Mouse (Mus musculus): ENCODE results near the gene Gsto2. TPM values are rescaled to one million over a fixed set of nuclear protein-coding genes. Genes with fewer than 3 reads are reported as not detected.

The Gsto2 gene
- polyA plus RNA-seq, 1 experiment from 2014 or later = 2.0 TPM

DNA sequence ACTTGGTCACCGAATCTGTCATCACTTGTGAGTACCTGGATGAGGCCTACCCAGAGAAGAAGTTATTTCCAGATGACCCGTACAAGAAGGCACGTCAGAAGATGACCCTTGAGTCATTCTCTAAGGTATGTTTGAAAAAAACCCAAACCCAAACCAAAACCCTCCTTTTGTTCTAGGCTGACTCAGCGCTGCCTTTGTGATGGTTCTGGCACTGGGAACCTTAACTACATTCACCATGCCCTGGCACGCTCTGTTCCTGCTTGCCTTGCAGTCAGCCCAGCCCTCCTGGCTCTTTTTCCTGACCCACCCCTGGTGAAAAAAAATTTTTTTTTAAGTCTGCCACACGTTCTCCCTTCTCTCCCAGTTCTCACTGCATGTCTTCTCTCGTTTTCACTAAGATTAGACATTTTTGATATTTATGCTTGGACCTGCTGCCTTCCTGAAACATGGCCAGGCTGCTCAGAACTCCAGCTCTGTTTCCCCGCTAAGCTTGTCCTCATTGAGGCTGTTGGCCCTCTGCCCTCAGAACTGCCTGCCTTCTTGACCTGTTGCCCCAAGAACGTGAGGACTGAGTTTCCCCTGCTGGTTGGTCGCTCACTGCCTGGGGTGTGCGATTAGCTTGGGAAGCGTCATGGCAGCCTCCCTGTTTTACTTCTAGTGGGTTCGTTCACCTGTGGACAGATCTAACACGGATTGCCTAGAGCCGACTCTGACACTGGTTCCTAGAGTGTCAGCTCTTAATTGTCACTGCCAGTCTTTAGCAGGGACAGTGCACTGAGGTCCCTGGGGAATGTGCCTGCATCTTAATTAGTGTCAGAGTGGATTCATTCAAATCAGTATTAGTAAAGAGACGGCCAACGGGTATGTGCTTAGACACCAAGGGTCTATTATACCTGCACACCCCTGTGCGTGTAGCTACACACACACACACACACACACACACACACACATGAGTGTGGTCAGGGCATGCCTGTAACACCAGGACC is 7.1 kb upstream of the Gsto2 start:
- no peak for TF ChIP-seq CTCF (IDR thresholded peaks at IDR 0.05)
- ChIA-PET CTCF (no interaction called here), POLR2A (interaction anchor here (0.7 kb wide), 1 partner anchor 418 kb away, joined by 3 read pairs; no protein-coding TSS in a partner anchor)
- ATAC-seq (no peak), DNase-seq (ENCODE audit: low read depth, low spot score) (no peak)
- H3K27me3 ChIP-seq = no peaks in the 10 kb centered on the region
- in situ Hi-C loops (cut with MboI; ENCODE audit: low pct_unique_long_range_greater_than_20kb) = no loop called here

DNA sequence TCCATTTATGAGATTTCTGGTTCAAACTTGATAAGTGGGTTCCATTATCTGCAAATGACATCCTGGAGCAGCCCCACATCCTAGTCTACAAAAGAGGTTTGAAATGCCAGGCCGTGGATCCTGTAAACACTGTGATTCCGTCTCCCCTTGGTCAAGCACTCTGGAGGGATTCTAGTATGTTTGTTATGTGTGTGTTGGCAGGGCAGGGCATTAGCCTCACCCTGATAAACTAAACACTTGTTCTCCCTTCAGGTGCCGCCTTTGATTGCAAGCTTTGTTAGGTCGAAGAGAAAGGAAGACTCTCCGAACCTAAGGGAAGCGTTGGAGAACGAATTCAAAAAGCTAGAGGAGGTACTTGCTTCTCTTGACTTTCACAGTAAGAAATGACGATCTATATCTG is 6.2 kb upstream of the Gsto2 start:
- H3K27me3 ChIP-seq = no peaks in the 10 kb centered on the region
- ChIA-PET POLR2A (interaction anchor here (0.7 kb wide), 1 partner anchor 419 kb away, joined by 3 read pairs; no protein-coding TSS in a partner anchor), CTCF (no interaction called here)
- ATAC-seq (no peak), DNase-seq (ENCODE audit: low read depth, low spot score) (no peak)
- no peak for TF ChIP-seq CTCF (IDR thresholded peaks at IDR 0.05)
- in situ Hi-C loops (cut with MboI; ENCODE audit: low pct_unique_long_range_greater_than_20kb) = no loop called here

- no peak for ATAC-seq
- no peaks in the 10 kb centered on the region for H3K27me3 ChIP-seq
- DNase-seq (ENCODE audit: low read depth, low spot score) = no peak
- in situ Hi-C loops (cut with MboI; ENCODE audit: low pct_unique_long_range_greater_than_20kb) = no loop called here
- POLR2A ChIA-PET = no interaction called here
- CTCF ChIA-PET = no interaction called here
- no peak for TF ChIP-seq CTCF (IDR thresholded peaks at IDR 0.05)
Measured at GRCm38 (mm10) chr19:47862581-47862980, 2.8 kb upstream of the Gsto2 start.

GRCm38 (mm10) chr19:47864051-47864450 is 1.3 kb upstream of the Gsto2 start:
- in situ Hi-C loops (cut with MboI; ENCODE audit: low pct_unique_long_range_greater_than_20kb) = no loop called here
- DNase-seq (ENCODE audit: low read depth, low spot score) (no peak), ATAC-seq (no peak)
- TF ChIP-seq CTCF (IDR thresholded peaks at IDR 0.05) = no peak
- H3K27me3 ChIP-seq = no peaks in the 10 kb centered on the region
- ChIA-PET CTCF (no interaction called here), POLR2A (no interaction called here)

- ChIA-PET POLR2A (no interaction called here), CTCF (interaction anchor here (1.0 to 5.5 kb wide), 2 partner anchors 11 to 17 kb away, joined by 3 to 33 read pairs; no protein-coding TSS in a partner anchor)
- H3K27me3 ChIP-seq = no peaks in the 10 kb centered on the region
- TF ChIP-seq CTCF (IDR thresholded peaks at IDR 0.05) = no peak
- DNase-seq (ENCODE audit: low read depth, low spot score) = no peak
- in situ Hi-C loops (cut with MboI; ENCODE audit: low pct_unique_long_range_greater_than_20kb) = no loop called here
- ATAC-seq = no peak
Measured at GRCm38 (mm10) chr19:47864721-47865120, 613 bp upstream of the Gsto2 start.

DNA sequence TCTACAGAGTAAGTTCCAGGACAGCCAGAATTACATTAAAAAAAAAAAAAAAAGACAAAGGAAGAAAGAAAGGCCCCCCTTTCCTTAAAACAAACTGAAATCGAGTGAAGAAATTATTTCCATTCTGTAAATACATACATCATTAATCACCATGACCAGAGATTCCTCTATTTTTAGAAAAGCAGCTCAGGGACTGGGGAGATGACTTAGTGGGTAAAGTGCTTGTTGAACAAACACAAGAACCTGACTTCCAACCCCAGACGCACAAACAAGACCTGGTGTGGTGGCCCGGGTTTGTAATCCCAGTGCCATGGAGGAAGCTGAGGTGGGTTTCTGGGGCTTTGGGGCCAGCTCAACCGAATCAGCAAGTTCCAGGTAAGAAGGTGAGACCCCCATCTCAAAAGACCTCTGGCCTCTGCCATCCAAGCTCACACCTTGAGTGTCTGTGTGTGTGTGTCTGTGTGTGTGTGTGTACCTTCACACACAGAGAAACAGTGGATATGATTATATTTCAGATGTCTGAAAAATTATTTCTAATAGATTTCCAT is 2.4 kb downstream of the Gsto2 start:
- POLR2A ChIA-PET = interaction anchor here (0.9 kb wide), 1 partner anchor 37 kb away, joined by 3 read pairs; no protein-coding TSS in a partner anchor
- DNase-seq (ENCODE audit: low read depth, low spot score) (no peak), ATAC-seq (no peak)
- no peak for TF ChIP-seq CTCF (IDR thresholded peaks at IDR 0.05)
- no peaks in the 10 kb centered on the region for H3K27me3 ChIP-seq
- in situ Hi-C loops (cut with MboI; ENCODE audit: low pct_unique_long_range_greater_than_20kb) = no loop called here
- CTCF ChIA-PET = interaction anchor here (0.8 to 5.5 kb wide), 3 partner anchors 9 to 64 kb away, joined by 3 to 33 read pairs (median 11); no protein-coding TSS in a partner anchor

- no peak for ATAC-seq
- CTCF ChIA-PET = interaction anchor here (3.0 to 5.5 kb wide), 2 partner anchors 13 to 63 kb away, joined by 11 to 33 read pairs; no protein-coding TSS in a partner anchor
- DNase-seq (ENCODE audit: low read depth, low spot score) = no peak
- H3K27me3 ChIP-seq = no peaks in the 10 kb centered on the region
- POLR2A ChIA-PET = no interaction called here
- TF ChIP-seq CTCF (IDR thresholded peaks at IDR 0.05) = no peak
- in situ Hi-C loops (cut with MboI; ENCODE audit: low pct_unique_long_range_greater_than_20kb) = no loop called here
Measured at GRCm38 (mm10) chr19:47868951-47869350, 3.6 kb downstream of the Gsto2 start.

DNA sequence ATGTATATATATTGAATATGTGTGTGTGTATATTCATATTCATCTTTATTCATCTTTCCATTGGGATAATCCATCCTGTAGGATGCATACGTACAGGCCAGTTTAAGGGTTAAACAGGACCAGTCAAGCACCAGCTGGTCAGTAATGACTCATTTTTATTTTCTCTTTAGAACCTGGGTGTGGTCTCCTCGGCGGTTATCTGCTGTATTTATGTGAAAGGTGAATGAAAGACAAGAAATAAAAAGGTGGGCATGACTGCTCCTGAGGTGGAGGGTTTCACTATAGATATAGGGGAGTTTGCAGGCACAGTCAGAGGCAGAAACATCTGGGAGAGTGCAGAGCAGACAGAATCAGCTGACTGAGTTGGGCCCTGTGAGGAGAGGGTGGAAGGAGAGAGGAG is 4.2 kb downstream of the Gsto2 start:
- H3K27me3 ChIP-seq = peaks cover 2% of the 10 kb centered on the region
- DNase-seq (ENCODE audit: low read depth, low spot score) (no peak), ATAC-seq (no peak)
- in situ Hi-C loops (cut with MboI; ENCODE audit: low pct_unique_long_range_greater_than_20kb) = no loop called here
- CTCF ChIA-PET = interaction anchor here (3.0 to 5.5 kb wide), 2 partner anchors 13 to 63 kb away, joined by 11 to 33 read pairs; no protein-coding TSS in a partner anchor
- TF ChIP-seq CTCF (IDR thresholded peaks at IDR 0.05) = no peak
- POLR2A ChIA-PET = no interaction called here

DNA sequence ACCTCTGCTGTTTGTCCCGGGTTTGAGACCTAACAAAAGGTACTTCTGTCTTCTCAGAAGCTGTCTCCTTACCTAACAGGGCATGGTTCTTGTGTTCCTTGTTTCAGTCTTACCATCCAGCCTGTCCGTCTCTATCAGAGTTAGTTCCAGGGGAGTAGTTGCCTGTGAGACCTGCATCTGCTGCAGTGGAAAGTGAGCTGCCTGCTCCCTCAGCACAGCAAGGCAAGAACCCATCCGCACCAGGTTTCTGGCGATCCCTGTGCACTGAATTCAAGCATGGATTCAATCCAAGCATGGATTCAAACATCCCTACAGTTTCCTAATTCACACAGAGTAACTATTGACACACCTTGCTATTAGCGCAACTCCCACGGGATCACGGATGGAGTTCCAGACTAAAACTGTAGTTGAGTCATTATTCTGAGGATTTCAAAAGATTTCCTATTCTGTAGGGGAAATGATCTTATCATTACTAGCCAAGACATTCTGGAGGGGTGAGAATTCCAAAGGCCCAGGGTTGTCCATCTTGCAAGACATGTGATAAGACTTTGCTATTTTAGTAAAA is 4.8 kb downstream of the Gsto2 start:
- DNase-seq (ENCODE audit: low read depth, low spot score) (no peak), ATAC-seq (no peak)
- POLR2A ChIA-PET = interaction anchor here (0.6 to 0.7 kb wide), 2 partner anchors 32 to 201 kb away, joined by 3 to 4 read pairs; no protein-coding TSS in a partner anchor
- in situ Hi-C loops (cut with MboI; ENCODE audit: low pct_unique_long_range_greater_than_20kb) = no loop called here
- CTCF ChIA-PET = interaction anchor here (3.0 to 5.5 kb wide), 3 partner anchors 12 to 62 kb away, joined by 11 to 33 read pairs (median 24); no protein-coding TSS in a partner anchor
- no peak for TF ChIP-seq CTCF (IDR thresholded peaks at IDR 0.05)
- H3K27me3 ChIP-seq = peaks cover 7% of the 10 kb centered on the region

DNA sequence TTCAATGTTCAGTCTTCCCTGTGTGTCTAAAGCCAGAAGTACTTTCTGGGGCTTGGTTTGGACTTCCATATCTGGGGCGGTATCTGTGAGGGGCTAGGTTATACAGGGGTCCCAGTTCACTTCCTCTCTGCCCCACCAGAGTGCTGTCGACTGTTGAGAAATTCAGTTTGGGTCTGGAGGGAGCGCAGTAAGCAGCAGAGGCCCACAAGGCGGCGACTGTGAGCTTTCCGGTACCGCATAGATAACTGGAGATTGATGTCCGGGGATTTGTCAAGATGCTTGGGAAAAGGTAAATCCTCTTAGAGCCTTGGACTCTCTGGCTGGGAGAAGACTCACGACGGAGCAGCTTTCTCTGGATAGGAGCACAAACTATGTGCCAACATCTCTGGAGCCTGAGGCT is 6.2 kb downstream of the Gsto2 start:
- ChIA-PET POLR2A (no interaction called here), CTCF (interaction anchor here (1.9 to 3.9 kb wide), 3 partner anchors 11 to 60 kb away, joined by 6 to 24 read pairs (median 7); no protein-coding TSS in a partner anchor)
- DNase-seq (ENCODE audit: low read depth, low spot score) = no peak
- peaks cover 7% of the 10 kb centered on the region for H3K27me3 ChIP-seq
- no peak for ATAC-seq
- in situ Hi-C loops (cut with MboI; ENCODE audit: low pct_unique_long_range_greater_than_20kb) = no loop called here
- peak; percentile 58 for TF ChIP-seq CTCF (IDR thresholded peaks at IDR 0.05)
